Mouse (Mus musculus): ENCODE data around the gene Rnf43. TPM values are rescaled to one million over a fixed set of nuclear protein-coding genes. Genes with fewer than 3 reads are reported as not detected.

The Rnf43 gene
- 8.6 TPM for polyA plus RNA-seq (2014; fragmentation: Illumina TruSeq; extraction: RNeasy Lipid Tissue Mini Kit (QIAGEN cat#74804); ENCODE audit: low read depth, low replicate concordance)

GRCm38 (mm10) chr11:87662407-87662806, at the start of gene Rnf43:
Gene Rnf43, plus strand, starts transcription at chr11:87662722.

GRCm38 (mm10) chr11:87616790-87617474, 45.6 kb upstream of the Rnf43 start, which contains the start of gene Hsf5:
Gene Hsf5, plus strand, starts transcription at chr11:87617164.

GRCm38 (mm10) chr11:87737175-87737740, 74.7 kb downstream of the Rnf43 start, which contains the start of gene Supt4a:
Gene Supt4a, plus strand, starts transcription at chr11:87737552.

GRCm38 (mm10) chr11:87760301-87761081, 98.0 kb downstream of the Rnf43 start, which contains the start of gene Tspoap1:
Gene Tspoap1, plus strand, starts transcription at chr11:87760541.

Other genes starting within 250 kb of the Rnf43 start
- not detected for gene Gm11492, start 96.1 kb upstream of the Rnf43 start, polyA plus RNA-seq (2014; fragmentation: Illumina TruSeq; extraction: RNeasy Lipid Tissue Mini Kit (QIAGEN cat#74804); ENCODE audit: low read depth, low replicate concordance)
- 6.7 TPM for gene Sept4, start 93.8 kb upstream of the Rnf43 start, polyA plus RNA-seq (2014; fragmentation: Illumina TruSeq; extraction: RNeasy Lipid Tissue Mini Kit (QIAGEN cat#74804); ENCODE audit: low read depth, low replicate concordance)
- gene Mtmr4, start 70.6 kb upstream of the Rnf43 start, polyA plus RNA-seq (2014; fragmentation: Illumina TruSeq; extraction: RNeasy Lipid Tissue Mini Kit (QIAGEN cat#74804); ENCODE audit: low read depth, low replicate concordance), result 26.0 TPM
- not detected for gene Hsf5, start 45.6 kb upstream of the Rnf43 start, polyA plus RNA-seq (2014; fragmentation: Illumina TruSeq; extraction: RNeasy Lipid Tissue Mini Kit (QIAGEN cat#74804); ENCODE audit: low read depth, low replicate concordance)
- gene Supt4a, start 74.8 kb downstream of the Rnf43 start, polyA plus RNA-seq (2014; fragmentation: Illumina TruSeq; extraction: RNeasy Lipid Tissue Mini Kit (QIAGEN cat#74804); ENCODE audit: low read depth, low replicate concordance), result 18.1 TPM
- not detected for gene Tspoap1, start 97.8 kb downstream of the Rnf43 start, polyA plus RNA-seq (2014; fragmentation: Illumina TruSeq; extraction: RNeasy Lipid Tissue Mini Kit (QIAGEN cat#74804); ENCODE audit: low read depth, low replicate concordance)
- not detected for gene Mpo, start 130.9 kb downstream of the Rnf43 start, polyA plus RNA-seq (2014; fragmentation: Illumina TruSeq; extraction: RNeasy Lipid Tissue Mini Kit (QIAGEN cat#74804); ENCODE audit: low read depth, low replicate concordance)
- not detected for gene Lpo, start 165.6 kb downstream of the Rnf43 start, polyA plus RNA-seq (2014; fragmentation: Illumina TruSeq; extraction: RNeasy Lipid Tissue Mini Kit (QIAGEN cat#74804); ENCODE audit: low read depth, low replicate concordance)
- 0.19 TPM for gene Mks1, start 190.5 kb downstream of the Rnf43 start, polyA plus RNA-seq (2014; fragmentation: Illumina TruSeq; extraction: RNeasy Lipid Tissue Mini Kit (QIAGEN cat#74804); ENCODE audit: low read depth, low replicate concordance)
- gene Epx, start 212.8 kb downstream of the Rnf43 start, polyA plus RNA-seq (2014; fragmentation: Illumina TruSeq; extraction: RNeasy Lipid Tissue Mini Kit (QIAGEN cat#74804); ENCODE audit: low read depth, low replicate concordance), result not detected
- not detected for gene Olfr462, start 229.5 kb downstream of the Rnf43 start, polyA plus RNA-seq (2014; fragmentation: Illumina TruSeq; extraction: RNeasy Lipid Tissue Mini Kit (QIAGEN cat#74804); ENCODE audit: low read depth, low replicate concordance)
- not detected for gene Olfr463, start 234.7 kb downstream of the Rnf43 start, polyA plus RNA-seq (2014; fragmentation: Illumina TruSeq; extraction: RNeasy Lipid Tissue Mini Kit (QIAGEN cat#74804); ENCODE audit: low read depth, low replicate concordance)